22 mouse cellular contexts compared by ENCODE assay signal in the genomic region with DNA sequence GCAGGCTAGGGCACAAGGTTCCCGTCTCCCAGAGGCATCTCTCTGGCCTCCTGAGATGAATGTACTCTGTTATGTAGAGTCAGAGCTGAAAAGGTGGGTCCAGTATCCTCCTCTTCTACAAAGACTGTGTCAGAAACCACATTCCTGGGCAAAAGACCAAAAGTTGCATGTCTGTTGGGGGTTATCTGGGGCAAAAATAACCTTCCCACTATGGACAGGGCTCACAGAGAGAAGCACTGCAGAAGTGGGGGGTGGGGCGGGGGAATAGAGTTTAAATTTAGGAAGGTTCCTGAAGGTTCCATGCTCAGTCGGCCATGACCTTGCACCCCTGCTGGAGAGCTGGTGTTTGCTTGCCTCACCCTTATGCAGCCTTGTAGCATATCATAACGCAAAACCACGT.
A peak's percentile ranks its signal among the peaks of the same experiment; 100 is the strongest.
DNase-seq lines count a peak whose midpoint lies in the region; ATAC-seq lines count a peak whose summit lies in the region.
"Had no signal": no experiment of that assay in that cellular context is flagged by ENCODE, and none has a peak within 500 bp of the region (broad histone marks: within the 10 kb centered on the region; RNA-seq: fewer than 3 reads in every experiment).

No protein-coding gene starts in this region.

- peaks cover 60% of the 10 kb centered on the region for H3K4me1 ChIP-seq in megakaryocyte, embryonic 14.5 days
- 0 out of 2 replicates have a peak, but pooled peaks cover 6% of the 10 kb centered on the region for H3K4me1 ChIP-seq in forebrain, embryonic 12.5 days

- peaks cover 8% of the 10 kb centered on the region for H3K27me3 ChIP-seq in megakaryocyte, embryonic 14.5 days (replicated peaks)
- no peaks in the 10 kb centered on the region for H3K27me3 ChIP-seq in forebrain, embryonic 12.5 days
- H3K27me3 ChIP-seq: neural tube, embryonic 13.5 days had no signal

- no peak overlapping the region for H3K27ac ChIP-seq in forebrain, embryonic 12.5 days
- H3K27ac ChIP-seq: hindbrain, embryonic 14.5 days; left cerebral cortex, adult 2 months; neural tube, embryonic 13.5 days had no signal

- no peak overlapping the region for H3K9ac ChIP-seq in forebrain, embryonic 12.5 days
- H3K9ac ChIP-seq: hindbrain, embryonic 14.5 days; liver, postnatal 0 days; neural tube, embryonic 13.5 days had no signal

- no peak overlapping the region for H3K4me2 ChIP-seq in forebrain, embryonic 12.5 days
- H3K4me2 ChIP-seq: hindbrain, embryonic 14.5 days; neural tube, embryonic 13.5 days had no signal

- H3K36me3 ChIP-seq in megakaryocyte, embryonic 14.5 days (replicated peaks; ENCODE audit: low read length): no peaks in the 10 kb centered on the region
- H3K36me3 ChIP-seq in forebrain, embryonic 12.5 days (replicated peaks): no peaks in the 10 kb centered on the region
- H3K36me3 ChIP-seq: G1E; neural tube, embryonic 13.5 days had no signal

- 77% methylated on average over 5 of the region's 5 CpGs for WGBS in forebrain, embryonic 12.5 days

- no peaks in the 10 kb centered on the region for H3K9me3 ChIP-seq in megakaryocyte, embryonic 14.5 days
- H3K9me3 ChIP-seq in forebrain, embryonic 12.5 days: no peaks in the 10 kb centered on the region
- H3K9me3 ChIP-seq: G1E; neural tube, embryonic 13.5 days had no signal

- peak overlapping the region; percentile 67 for H3K4me3 ChIP-seq in megakaryocyte, embryonic 14.5 days (replicated peaks)
- no peak overlapping the region for H3K4me3 ChIP-seq in forebrain, embryonic 12.5 days (replicated peaks)
- H3K4me3 ChIP-seq: left cerebral cortex, adult 2 months; neural tube, embryonic 13.5 days had no signal

- DNase-seq in adrenal gland, postnatal 14 days: peak; percentile 47
- no peak for DNase-seq in adrenal gland, postnatal 10 days
- DNase-seq in heart, postnatal 10 days: peak; percentile 25 to 39
- no peak for DNase-seq in heart, postnatal 14 days
- DNase-seq: cerebellum, adult 9-10 months; gastrocnemius, postnatal 10 days; kidney, postnatal 36 days; layer of hippocampus, adult 9-11 months; left cerebral cortex, postnatal 4 days; liver; liver, postnatal 0 days; lung, postnatal 4 days; midbrain, embryonic 14.5 days; right cerebral cortex, adult 18-20 months had no signal

- ATAC-seq in megakaryocyte, adult 5-6 weeks (ENCODE audit: poor library complexity, severe bottlenecking): no peak
- ATAC-seq in forebrain, embryonic 12.5 days (ENCODE audit: low FRiP score): no peak
- ATAC-seq: forebrain, embryonic 14.5 days; liver, postnatal 0 days had no signal

- intact Hi-C loops in heart, postnatal 10 days (cut with DNase I): no loop called here
- intact Hi-C loops in heart, postnatal 14 days (cut with DNase I): loop anchor here (5.0 kb wide), 1 partner anchor 262 kb away; no protein-coding TSS in a partner anchor

Comparison
In these comparisons a context has a peak if more than half of its experiments do, and no peak if none do; other contexts are left out.
1. DNase-seq: peak in adrenal gland, postnatal 14 days (single experiment) and heart, postnatal 10 days (2 of 2); none in adrenal gland, postnatal 10 days (single experiment) and heart, postnatal 14 days (0 of 2).